Mouse (Mus musculus) testis, adult 2 months (tissue): ENCODE data around the gene Rps6ka5.

Experiments
- CTCF ChIP-seq: fragments of 200-500 bp; IDR thresholded peaks from 2 replicates; pipeline ENCODE4 v1.5.1; 2012; ENCODE audit warnings: low read depth, mild to moderate bottlenecking, inconsistent platforms, low read length, moderate library complexity; ENCODE audit not compliant: control insufficient read depth, insufficient read depth, insufficient replicate concordance
- POLR2A ChIP-seq: fragments of 200-500 bp; IDR thresholded peaks from 2 replicates; pipeline ENCODE4 v1.6.1; 2012; ENCODE audit warnings: low read depth, mild to moderate bottlenecking, inconsistent platforms, low read length, moderate library complexity; ENCODE audit not compliant: control insufficient read depth

- no peak for TF ChIP-seq POLR2A
- no peak for TF ChIP-seq CTCF
Observed at GRCm38 (mm10) chr12:100626273-100626990, 100.4 kb downstream of the Rps6ka5 start.
